Mouse (Mus musculus): ENCODE results near the gene Pkdrej. TPM values are rescaled to one million over a fixed set of nuclear protein-coding genes. Genes with fewer than 3 reads are reported as not detected.
"Not testable (repeated sequence)": the region's sequence is repeated elsewhere in the genome, so short reads cannot be mapped to it uniquely, and the experiment has no call there.

Gene Pkdrej
- polyA plus RNA-seq, 1 experiment: 0.13 TPM

DNA sequence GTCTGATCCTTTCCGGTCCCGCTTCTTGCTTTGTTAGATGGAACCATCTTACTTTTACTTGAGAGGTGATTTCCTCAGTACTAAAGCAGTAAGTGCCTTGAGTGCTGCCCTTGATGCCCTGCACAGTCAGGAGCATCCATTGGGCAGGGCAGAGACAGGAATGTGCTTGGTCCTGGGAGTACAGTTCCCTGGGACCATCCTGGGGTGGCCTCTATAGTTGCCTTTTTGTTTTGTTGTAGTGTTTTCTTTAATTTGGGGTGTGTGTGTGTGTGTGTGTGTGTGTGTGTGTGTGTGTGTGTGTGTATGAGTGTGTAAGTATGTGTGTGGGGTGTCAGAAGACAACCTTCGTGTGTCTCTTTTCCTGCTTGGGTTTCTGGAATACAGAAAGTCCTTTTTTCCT, 37.2 kb downstream of the Pkdrej start:
- Histone ChIP-seq H3K27ac (ENCODE audit: insufficient read depth, low read length) (no peak overlapping the region), H3K4me3 (ENCODE audit: low read depth, low read length) (no peak overlapping the region), H3K4me1 (ENCODE audit: control insufficient read depth, insufficient read depth, low read length) (no peaks in the 10 kb centered on the region), H3K36me3 (ENCODE audit: control insufficient read depth, insufficient read depth, low read length, poor library complexity, severe bottlenecking) (no peaks in the 10 kb centered on the region), H3K9ac (ENCODE audit: low read depth, poor library complexity, severe bottlenecking) (no peak overlapping the region), H3K9me3 (replicated peaks; ENCODE audit: control insufficient read depth, insufficient read depth, low read length, poor library complexity, severe bottlenecking) (no peaks in the 10 kb centered on the region), H3K27me3 (ENCODE audit: control insufficient read depth, insufficient read depth, low read length, poor library complexity, severe bottlenecking) (no peaks in the 10 kb centered on the region; the same call in 1 of the 2 replicates)
- TF ChIP-seq CTCF (IDR thresholded peaks at IDR 0.05; ENCODE audit: low read depth, low read length): no peak
- no peak for TF ChIP-seq POLR2A (IDR thresholded peaks at IDR 0.05; ENCODE audit: insufficient read depth, low read length)

DNA sequence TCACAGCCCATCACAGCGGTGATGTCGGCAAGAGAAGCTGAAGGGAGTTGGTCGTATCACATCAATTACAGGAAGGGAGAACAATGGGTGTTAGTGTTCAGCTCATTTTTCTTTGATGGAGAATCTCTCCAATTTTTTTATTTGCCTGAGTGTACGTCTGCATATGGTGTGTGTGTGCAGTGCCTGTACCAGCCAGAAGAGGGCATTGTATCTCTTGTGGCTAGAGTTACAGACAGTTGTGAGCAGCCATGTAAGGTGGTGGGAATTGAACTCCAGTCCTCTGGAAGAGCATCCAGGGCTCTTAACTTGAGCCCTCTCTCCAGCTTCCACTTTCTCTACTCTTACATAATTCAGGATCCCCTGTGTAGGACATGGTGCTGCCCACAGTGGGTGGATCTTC, 38.4 kb downstream of the Pkdrej start:
- TF ChIP-seq EP300 (IDR thresholded peaks at IDR 0.05; ENCODE audit: insufficient read depth, low read depth, low read length): no peak
- peak; percentile 9 for TF ChIP-seq CTCF (IDR thresholded peaks at IDR 0.05; ENCODE audit: low read depth, low read length)
- no peaks in the 10 kb centered on the region; the same call in 1 of the 2 replicates for H3K27me3 ChIP-seq (ENCODE audit: control insufficient read depth, insufficient read depth, low read length, poor library complexity, severe bottlenecking)
- no peaks in the 10 kb centered on the region for H3K36me3 ChIP-seq (ENCODE audit: control insufficient read depth, insufficient read depth, low read length, poor library complexity, severe bottlenecking)
- H3K4me3 ChIP-seq (ENCODE audit: low read depth, low read length): no peak overlapping the region
- H3K4me1 ChIP-seq (ENCODE audit: control insufficient read depth, insufficient read depth, low read length): no peaks in the 10 kb centered on the region
- H3K27ac ChIP-seq (ENCODE audit: insufficient read depth, low read length): no peak overlapping the region
- no peak overlapping the region for H3K9ac ChIP-seq (ENCODE audit: low read depth, poor library complexity, severe bottlenecking)
- H3K9me3 ChIP-seq (replicated peaks; ENCODE audit: control insufficient read depth, insufficient read depth, low read length, poor library complexity, severe bottlenecking): no peaks in the 10 kb centered on the region

GRCm38 (mm10) chr15:85778891-85779290, 42.6 kb downstream of the Pkdrej start:
- not testable (repeated sequence) for H3K27me3 ChIP-seq (ENCODE audit: control insufficient read depth, insufficient read depth, low read length, poor library complexity, severe bottlenecking); H3K4me1 ChIP-seq (ENCODE audit: control insufficient read depth, insufficient read depth, low read length); H3K27ac ChIP-seq (ENCODE audit: insufficient read depth, low read length); H3K9me3 ChIP-seq (replicated peaks; ENCODE audit: control insufficient read depth, insufficient read depth, low read length, poor library complexity, severe bottlenecking); H3K36me3 ChIP-seq (ENCODE audit: control insufficient read depth, insufficient read depth, low read length, poor library complexity, severe bottlenecking); H3K4me3 ChIP-seq (ENCODE audit: low read depth, low read length); H3K9ac ChIP-seq (ENCODE audit: low read depth, poor library complexity, severe bottlenecking)

- Histone ChIP-seq H3K9ac (ENCODE audit: low read depth, poor library complexity, severe bottlenecking) (no peak overlapping the region), H3K9me3 (replicated peaks; ENCODE audit: control insufficient read depth, insufficient read depth, low read length, poor library complexity, severe bottlenecking) (no peaks in the 10 kb centered on the region), H3K36me3 (ENCODE audit: control insufficient read depth, insufficient read depth, low read length, poor library complexity, severe bottlenecking) (no peaks in the 10 kb centered on the region), H3K27me3 (ENCODE audit: control insufficient read depth, insufficient read depth, low read length, poor library complexity, severe bottlenecking) (no peaks in the 10 kb centered on the region; the same call in 1 of the 2 replicates), H3K4me3 (ENCODE audit: low read depth, low read length) (no peak overlapping the region), H3K27ac (ENCODE audit: insufficient read depth, low read length) (no peak overlapping the region), H3K4me1 (ENCODE audit: control insufficient read depth, insufficient read depth, low read length) (no peaks in the 10 kb centered on the region)
- no peak for TF ChIP-seq CTCF (IDR thresholded peaks at IDR 0.05; ENCODE audit: low read depth, low read length)
These were observed 44.8 kb downstream of the Pkdrej start for GRCm38 (mm10) chr15:85776771-85777170.

- no peak overlapping the region for H3K27ac ChIP-seq (ENCODE audit: insufficient read depth, low read length)
- H3K36me3 ChIP-seq (ENCODE audit: control insufficient read depth, insufficient read depth, low read length, poor library complexity, severe bottlenecking): no peaks in the 10 kb centered on the region
- no peaks in the 10 kb centered on the region; the same call in 1 of the 2 replicates for H3K27me3 ChIP-seq (ENCODE audit: control insufficient read depth, insufficient read depth, low read length, poor library complexity, severe bottlenecking)
- no peaks in the 10 kb centered on the region for H3K9me3 ChIP-seq (replicated peaks; ENCODE audit: control insufficient read depth, insufficient read depth, low read length, poor library complexity, severe bottlenecking)
- no peak overlapping the region for H3K4me3 ChIP-seq (ENCODE audit: low read depth, low read length)
- no peak for TF ChIP-seq EP300 (IDR thresholded peaks at IDR 0.05; ENCODE audit: insufficient read depth, low read depth, low read length)
- H3K4me1 ChIP-seq (ENCODE audit: control insufficient read depth, insufficient read depth, low read length): no peaks in the 10 kb centered on the region
- no peak overlapping the region for H3K9ac ChIP-seq (ENCODE audit: low read depth, poor library complexity, severe bottlenecking)
These were observed 45.3 kb downstream of the Pkdrej start for GRCm38 (mm10) chr15:85776241-85776640.

DNA sequence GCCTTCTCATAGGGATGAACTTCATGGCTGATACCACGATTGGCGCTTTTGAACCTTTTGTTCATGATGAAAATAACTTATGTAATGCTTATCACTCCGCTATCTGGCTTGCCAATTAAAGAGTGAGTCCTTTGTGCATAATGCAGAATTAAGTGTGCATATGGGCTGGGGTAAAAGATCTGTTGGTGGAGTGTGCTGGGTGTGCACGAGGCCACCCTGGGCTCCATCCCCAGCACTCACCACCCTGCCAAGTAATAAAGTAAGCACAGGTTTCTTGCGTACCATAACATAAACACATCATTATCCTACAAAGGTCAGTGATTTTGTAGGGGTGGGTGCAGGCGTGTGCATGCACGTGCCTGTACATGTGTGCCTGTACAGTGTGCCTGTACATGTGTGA, 46.5 kb downstream of the Pkdrej start:
- Histone ChIP-seq H3K9me3 (replicated peaks; ENCODE audit: control insufficient read depth, insufficient read depth, low read length, poor library complexity, severe bottlenecking) (no peaks in the 10 kb centered on the region), H3K4me3 (ENCODE audit: low read depth, low read length) (no peak overlapping the region), H3K9ac (ENCODE audit: low read depth, poor library complexity, severe bottlenecking) (no peak overlapping the region), H3K4me1 (ENCODE audit: control insufficient read depth, insufficient read depth, low read length) (no peaks in the 10 kb centered on the region), H3K27me3 (ENCODE audit: control insufficient read depth, insufficient read depth, low read length, poor library complexity, severe bottlenecking) (no peaks in the 10 kb centered on the region), H3K27ac (ENCODE audit: insufficient read depth, low read length) (no peak overlapping the region), H3K36me3 (ENCODE audit: control insufficient read depth, insufficient read depth, low read length, poor library complexity, severe bottlenecking) (no peaks in the 10 kb centered on the region)
- TF ChIP-seq CTCF (IDR thresholded peaks at IDR 0.05; ENCODE audit: low read depth, low read length) (no peak), POLR2A (IDR thresholded peaks at IDR 0.05; ENCODE audit: insufficient read depth, low read length) (no peak), EP300 (IDR thresholded peaks at IDR 0.05; ENCODE audit: insufficient read depth, low read depth, low read length) (no peak)

- TF ChIP-seq CTCF (IDR thresholded peaks at IDR 0.05; ENCODE audit: low read depth, low read length) (no peak), EP300 (IDR thresholded peaks at IDR 0.05; ENCODE audit: insufficient read depth, low read depth, low read length) (no peak), POLR2A (IDR thresholded peaks at IDR 0.05; ENCODE audit: insufficient read depth, low read length) (no peak)
- no peaks in the 10 kb centered on the region for H3K9me3 ChIP-seq (replicated peaks; ENCODE audit: control insufficient read depth, insufficient read depth, low read length, poor library complexity, severe bottlenecking)
These were observed 47.1 kb downstream of the Pkdrej start for GRCm38 (mm10) chr15:85774419-85774818.

More at GRCm38 (mm10) chr15:85774419-85774818, 47.1 kb downstream of the Pkdrej start:
- H3K4me3 ChIP-seq (ENCODE audit: low read depth, low read length): no peak overlapping the region
- no peaks in the 10 kb centered on the region for H3K4me1 ChIP-seq (ENCODE audit: control insufficient read depth, insufficient read depth, low read length)
- H3K27ac ChIP-seq (ENCODE audit: insufficient read depth, low read length): no peak overlapping the region
- no peaks in the 10 kb centered on the region for H3K27me3 ChIP-seq (ENCODE audit: control insufficient read depth, insufficient read depth, low read length, poor library complexity, severe bottlenecking)
- H3K9ac ChIP-seq (ENCODE audit: low read depth, poor library complexity, severe bottlenecking): no peak overlapping the region
- no peaks in the 10 kb centered on the region for H3K36me3 ChIP-seq (ENCODE audit: control insufficient read depth, insufficient read depth, low read length, poor library complexity, severe bottlenecking)

Measured in ES-Bruce4 (cell line).